8 mouse cellular contexts compared by ENCODE assay signal in genomic region chr5:63968443-63969415, GRCm38 (mm10). TPM values are rescaled to one million over a fixed set of nuclear protein-coding genes. Genes with fewer than 3 reads are reported as not detected.
DNase-seq lines count a peak whose midpoint lies in the region; ATAC-seq lines count a peak whose summit lies in the region.

Rell1 (minus strand) TSS chr5:63968897.

- ATAC-seq in intestine, embryonic 14.5 days (replicated peaks; ENCODE audit: low FRiP score, low TSS enrichment, low read depth) = peak; percentile 97

- H3K4me2 ChIP-seq in intestine, embryonic 14.5 days (ENCODE audit: low read length) = peak within 1 kb of the TSS; percentile 74

- intact Hi-C loops in left cerebral cortex, postnatal 14 days (cut with DNase I) = loop anchor here (5.0 kb wide), 1 partner anchor 61 kb away; no protein-coding TSS in a partner anchor

- H3K4me3 ChIP-seq in intestine, embryonic 14.5 days (ENCODE audit: low read depth, low read length) = peak within 1 kb of the TSS; percentile 54

- no peaks in the 10 kb centered on the region for H3K36me3 ChIP-seq in intestine, embryonic 14.5 days (ENCODE audit: control insufficient read depth, insufficient read depth, low read length)

- peak within 1 kb of the TSS; percentile 58 for H3K9ac ChIP-seq in intestine, embryonic 14.5 days (ENCODE audit: low read length)

- H3K27ac ChIP-seq in intestine, embryonic 14.5 days (ENCODE audit: low read depth) = peak within 1 kb of the TSS; percentile 62; the same call in 1 of the 2 replicates

- H3K4me1 ChIP-seq in intestine, embryonic 14.5 days (replicated peaks; ENCODE audit: control insufficient read depth, insufficient read depth, low read length) = peaks cover 19% of the 10 kb centered on the region

- DNase-seq in adrenal gland, adult 18-20 months (ENCODE audit: low spot score in 2 of 2) = peak; percentile 100
- peak; percentile 97 for DNase-seq in embryo, embryonic 11 days
- peak; percentile 99 for DNase-seq in gastrocnemius, postnatal 25 days
- peak; percentile 100 for DNase-seq in intestine, embryonic 14.5 days (ENCODE audit: low spot score)
- peak; percentile 89 to 92 for DNase-seq in left cerebral cortex, postnatal 14 days (ENCODE audit: low spot score in 2 of 2)
- peak; percentile 97 for DNase-seq in mesoderm, embryonic 11.5 days (ENCODE audit: low read depth, low spot score)
- peak; percentile 87 to 88 for DNase-seq in right cerebral cortex, postnatal 36 days (ENCODE audit: low spot score in 2 of 2)
- DNase-seq in yolk sac, embryonic 10.5 days (ENCODE audit: low spot score) = peak; percentile 100

- no peaks in the 10 kb centered on the region for H3K9me3 ChIP-seq in intestine, embryonic 14.5 days (ENCODE audit: control insufficient read depth, low read length)

- WGBS in intestine, embryonic 14.5 days = under 1% methylated on average over 58 of the region's 85 CpGs

- no peaks in the 10 kb centered on the region for H3K27me3 ChIP-seq in intestine, embryonic 14.5 days (replicated peaks; ENCODE audit: control insufficient read depth, insufficient read depth, low read length)

RNA-seq across cellular contexts. Expression of gene Rell1, which starts in this region (rescaled TPM):
- total RNA-seq in adrenal gland, adult 18-20 months (2021) = 100 to 1,000 TPM in 1 of 2 experiments, 10 to 100 TPM in 1; 69.2 to 115 TPM
- 1 to 10 TPM; 8.2 to 9.4 TPM for total RNA-seq in gastrocnemius, postnatal 25 days (2021)
- polyA plus RNA-seq in intestine, embryonic 14.5 days (2014; fragmentation: Nextera tagmentation; extraction: Ambion mirVana) = 10.5 and 12.3 TPM in 2 replicates
- total RNA-seq in left cerebral cortex, postnatal 14 days (2021) = 10 to 100 TPM; 11.2 to 14.7 TPM

Comparison
In these comparisons a context has a peak if more than half of its experiments do, and no peak if none do; other contexts are left out.
1. Peak in every context shown above with its lines: DNase-seq, ATAC-seq, H3K4me3 ChIP-seq and H3K27ac ChIP-seq.
2. RNA of gene Rell1 (total RNA-seq): 69.2 to 115 TPM in adrenal gland, adult 18-20 months; 11.2 to 14.7 TPM in left cerebral cortex, postnatal 14 days and 8.2 to 9.4 TPM in gastrocnemius, postnatal 25 days; every median in the first group is over 4 times any median in the second.